Mouse (Mus musculus) testis, adult 2 months (tissue): Measurements from ENCODE around the gene Zfp787.

Experiments used
- CTCF ChIP-seq: fragments of 200-500 bp; IDR thresholded peaks from 2 replicates; pipeline ENCODE4 v1.5.1; 2012; ENCODE audit warnings: low read depth, mild to moderate bottlenecking, inconsistent platforms, low read length, moderate library complexity; ENCODE audit not compliant: control insufficient read depth, insufficient read depth, insufficient replicate concordance
- POLR2A ChIP-seq: fragments of 200-500 bp; IDR thresholded peaks from 2 replicates; pipeline ENCODE4 v1.6.1; 2012; ENCODE audit warnings: low read depth, mild to moderate bottlenecking, inconsistent platforms, low read length, moderate library complexity; ENCODE audit not compliant: control insufficient read depth

GRCm38 (mm10) chr7:6182882-6183281 is 27.1 kb upstream of the Zfp787 start:
- TF ChIP-seq CTCF (no peak), POLR2A (no peak)
